Mouse (Mus musculus) hindlimb bud, embryonic 11.5 days (tissue): ENCODE data around the gene Prrc2b.

ENCODE experiments used
- DNase-seq: peaks from one replicate; pipeline ENCODE4 v3.0.0-alpha.2; 2012; ENCODE audit warnings: low read depth, low spot score; ENCODE audit errors: extremely low spot score

Gene Prrc2b

DNA sequence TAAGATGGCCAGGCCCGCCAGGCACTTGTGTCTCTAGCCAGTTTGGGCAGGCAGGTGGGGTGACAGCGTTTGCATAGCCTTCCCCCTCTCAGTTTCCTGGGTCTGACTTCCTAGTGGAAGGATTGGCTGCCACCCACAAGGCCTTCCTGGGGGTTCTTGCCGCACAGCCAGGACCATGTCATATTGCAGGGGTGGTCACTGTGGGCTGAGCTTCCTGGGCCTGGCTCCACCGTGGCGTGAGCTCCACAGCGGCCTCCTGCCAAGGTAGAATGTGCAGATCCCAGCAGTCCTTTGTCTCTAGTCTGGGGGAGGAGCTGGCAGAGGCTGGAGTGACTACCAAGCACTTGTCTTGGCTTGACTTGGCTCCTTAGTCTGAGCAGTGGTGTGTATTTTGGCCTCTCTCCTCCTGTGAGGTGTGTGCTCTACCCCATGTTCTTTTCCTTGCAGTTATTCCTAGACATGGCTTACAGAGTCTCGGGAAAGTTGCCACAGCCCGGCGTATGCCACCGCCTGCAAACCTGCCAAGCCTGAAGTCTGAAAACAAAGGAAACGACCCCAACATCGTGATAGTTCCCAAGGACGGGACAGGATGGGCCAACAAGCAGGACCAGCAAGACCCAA lies 31.9 kb downstream of the Prrc2b start:
- DNase-seq = no peak

DNA sequence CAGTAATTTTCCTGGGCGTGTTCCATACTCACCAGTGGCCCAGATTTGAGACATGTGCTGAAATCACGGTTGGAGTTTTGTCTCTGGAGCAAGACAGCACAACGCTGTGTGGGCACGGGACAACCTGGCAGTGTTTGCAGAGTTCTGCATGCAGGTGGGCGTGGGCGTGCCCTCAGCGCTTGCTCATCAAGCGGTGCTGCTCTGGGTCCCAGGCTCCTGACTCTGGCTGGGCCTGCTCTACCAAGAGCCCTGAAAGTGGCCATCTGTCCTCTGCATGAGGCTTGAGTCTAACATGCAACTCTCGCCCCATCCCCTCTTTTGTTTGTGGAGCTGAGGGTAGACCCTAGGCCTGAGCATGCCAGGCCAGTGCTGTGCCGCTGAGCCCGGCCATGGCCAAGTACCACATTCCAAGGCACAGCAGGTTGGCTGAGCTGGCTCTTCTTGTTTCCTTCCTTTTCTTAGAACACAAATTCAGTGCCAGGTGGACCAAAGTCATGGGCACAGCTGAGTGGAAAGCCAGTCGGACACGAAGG lies 36.2 kb downstream of the Prrc2b start:
- DNase-seq = no peak

DNA sequence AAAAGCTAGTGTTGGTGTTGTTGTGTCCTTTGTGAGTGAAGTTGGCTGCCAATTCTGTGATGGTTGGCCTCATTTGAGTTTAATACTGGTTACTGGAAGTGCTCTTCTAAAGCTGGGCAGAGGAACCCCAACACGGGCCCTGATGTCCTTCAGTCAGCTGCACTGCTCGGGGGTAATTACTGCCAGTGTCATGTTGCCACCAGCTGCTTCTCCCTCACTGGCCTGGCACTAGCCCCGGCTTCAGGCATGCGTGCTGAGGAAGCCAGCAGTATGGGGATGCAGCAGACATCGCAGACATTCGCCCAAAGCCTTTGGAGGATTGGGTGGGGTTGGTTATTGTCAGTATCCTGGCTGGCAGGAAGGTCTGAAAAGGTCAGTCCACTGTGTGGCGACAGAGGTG lies 36.8 kb downstream of the Prrc2b start:
- DNase-seq = no peak

DNA sequence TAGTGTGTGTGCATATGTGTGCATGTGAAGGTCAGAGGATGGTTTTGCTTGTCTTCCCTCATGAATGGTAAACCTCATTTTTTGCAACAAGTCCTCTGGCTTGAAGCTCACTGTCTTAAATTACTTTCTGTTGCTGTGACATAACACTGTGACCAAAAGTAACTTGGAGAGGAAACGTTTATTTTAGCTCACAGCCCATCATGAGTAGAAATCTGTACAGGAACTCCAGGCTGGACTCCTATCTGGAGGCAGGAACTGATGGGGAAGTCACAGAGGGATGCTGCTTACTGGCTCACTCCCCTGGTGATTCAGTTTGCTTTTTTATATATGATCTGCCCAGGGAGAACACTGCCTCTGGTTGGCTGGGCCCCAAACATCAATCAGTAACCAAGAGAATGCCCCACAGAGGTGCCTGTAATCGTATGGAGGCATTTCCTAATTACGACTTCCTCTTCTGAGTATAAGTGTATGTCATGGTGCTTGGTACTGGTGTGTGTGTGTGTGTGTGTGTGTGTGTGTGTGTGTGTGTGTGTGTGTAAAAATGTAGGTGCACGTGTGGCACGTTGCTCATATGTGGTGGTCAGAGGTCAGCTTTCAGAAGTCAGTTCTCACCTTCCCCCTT lies 38.3 kb downstream of the Prrc2b start:
- DNase-seq = no peak

DNA sequence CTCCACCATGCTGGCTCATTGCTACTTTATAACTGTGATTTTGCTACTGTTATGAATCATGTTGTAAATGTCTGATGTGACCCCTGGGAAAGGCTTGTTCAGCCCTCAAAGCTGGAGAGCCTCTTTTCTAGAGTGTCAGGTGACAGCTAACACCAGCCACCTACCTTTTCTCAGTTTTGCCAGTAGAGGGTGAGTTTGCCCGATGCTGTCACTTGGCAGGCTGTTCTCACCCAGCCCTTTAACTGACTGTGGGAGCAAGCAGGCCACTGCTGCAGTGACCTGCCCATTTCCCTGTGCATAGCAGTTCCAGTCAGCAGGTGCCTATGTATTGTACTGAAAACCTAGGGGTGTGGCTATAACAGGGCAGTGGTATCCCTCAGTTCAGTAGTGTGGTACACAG lies 39.7 kb downstream of the Prrc2b start:
- DNase-seq = no peak

DNA sequence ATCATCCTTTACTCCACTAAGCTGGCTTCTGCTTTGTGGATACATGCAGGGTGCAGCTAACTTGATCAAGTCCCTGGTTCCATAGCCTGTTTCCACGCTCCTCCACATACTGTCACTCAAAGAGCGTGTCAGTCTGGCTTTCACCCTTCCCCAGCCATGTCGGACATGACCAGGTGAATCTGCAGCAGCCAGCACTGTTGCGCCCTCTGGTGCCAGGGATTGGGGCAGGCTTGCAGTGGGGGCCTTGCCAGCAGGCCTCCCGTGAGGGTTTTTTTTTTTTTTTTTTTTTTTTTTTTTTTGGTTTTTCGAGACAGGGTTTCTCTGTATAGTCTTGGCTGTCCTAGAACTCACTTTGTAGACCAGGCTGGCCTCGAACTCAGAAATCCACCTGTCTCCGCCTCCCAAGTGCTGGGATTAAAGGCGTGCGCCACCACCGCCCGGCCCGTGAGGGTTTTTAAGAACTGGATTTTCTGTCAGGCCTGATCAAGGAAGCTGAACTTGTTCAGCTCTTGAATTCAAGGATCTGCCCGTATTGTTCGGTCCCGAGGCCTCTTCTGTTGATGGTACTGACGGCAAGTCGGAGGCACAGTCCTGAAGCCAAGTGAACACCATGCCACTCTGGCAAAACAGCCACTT lies 41.1 kb downstream of the Prrc2b start:
- no peak for DNase-seq

DNA sequence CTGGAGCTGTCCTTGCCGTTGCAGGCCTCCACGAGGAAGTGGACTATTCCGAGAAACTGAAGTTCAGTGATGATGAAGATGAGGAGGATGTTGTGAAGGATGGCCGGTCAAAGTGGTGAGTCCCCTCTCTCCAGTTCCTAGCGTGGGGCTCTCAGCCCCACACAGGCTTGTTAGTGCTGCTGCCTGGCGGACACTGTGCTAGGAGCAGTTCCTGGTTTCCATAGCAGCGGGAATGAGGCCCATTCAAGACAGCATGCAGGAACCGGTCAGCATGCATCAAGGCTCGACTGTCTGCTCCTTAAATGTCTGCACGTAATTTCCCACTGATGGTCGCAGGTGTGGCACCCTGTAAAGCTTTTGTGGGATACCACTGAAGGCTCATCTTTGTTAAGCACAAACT lies 48.1 kb downstream of the Prrc2b start:
- no peak for DNase-seq

DNA sequence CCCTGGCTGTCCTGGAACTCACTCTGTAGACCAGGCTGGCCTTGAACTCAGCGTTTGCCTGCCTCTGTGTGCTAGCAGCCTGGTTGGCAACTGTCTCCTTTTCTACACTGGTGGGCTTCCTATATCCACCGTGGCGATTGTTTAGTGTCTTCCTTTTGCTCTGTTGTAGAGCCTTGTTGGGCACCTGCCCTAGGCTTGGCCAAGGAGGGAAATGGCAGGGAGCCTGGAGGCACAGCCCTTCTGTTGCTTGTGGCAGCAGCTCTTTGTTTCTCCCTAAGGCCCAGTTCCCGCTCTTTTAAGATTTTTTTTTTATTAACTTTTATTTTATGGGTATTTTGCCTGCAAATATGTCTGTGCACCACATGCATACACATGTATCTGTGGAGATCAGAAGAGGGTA lies 49.2 kb downstream of the Prrc2b start:
- no peak for DNase-seq

DNA sequence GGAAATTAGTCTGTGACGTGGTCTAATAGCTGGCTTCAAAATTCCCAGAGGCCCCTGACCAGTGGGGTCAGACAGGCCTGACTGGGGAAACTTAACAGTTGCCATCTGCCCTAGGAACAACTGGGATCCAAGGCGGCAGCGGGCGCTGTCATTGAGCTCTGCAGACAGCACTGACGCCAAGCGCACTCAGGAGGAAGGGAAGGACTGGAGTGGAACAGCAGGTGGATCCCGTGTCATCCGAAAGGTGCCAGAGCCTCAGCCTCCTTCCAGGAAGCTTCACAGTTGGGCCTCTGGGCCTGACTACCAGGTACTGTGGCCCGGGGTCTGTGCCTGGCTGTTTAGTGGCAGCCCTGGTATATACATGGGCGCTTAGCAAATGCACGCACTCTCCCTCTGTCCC lies 49.8 kb downstream of the Prrc2b start:
- no peak for DNase-seq

DNA sequence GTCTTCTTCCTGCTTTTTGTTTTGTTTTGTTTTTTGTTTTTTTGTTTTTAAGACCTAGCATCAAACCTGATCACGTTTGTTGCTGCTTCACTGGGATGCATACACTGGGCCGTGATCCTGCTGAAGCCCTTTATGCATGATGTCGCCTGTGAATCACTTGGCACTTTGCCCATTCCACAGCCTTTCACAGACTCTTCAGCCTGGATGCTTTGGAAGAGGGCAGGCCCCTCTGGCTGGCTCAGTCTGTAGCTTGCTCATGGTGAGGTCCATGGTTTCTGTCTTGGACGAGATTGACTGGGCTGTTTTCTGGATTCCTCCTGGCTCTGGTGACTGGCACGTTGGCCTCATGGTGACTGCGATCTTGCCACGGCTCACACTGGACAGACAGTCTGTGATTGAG lies 50.6 kb downstream of the Prrc2b start:
- DNase-seq = no peak

DNA sequence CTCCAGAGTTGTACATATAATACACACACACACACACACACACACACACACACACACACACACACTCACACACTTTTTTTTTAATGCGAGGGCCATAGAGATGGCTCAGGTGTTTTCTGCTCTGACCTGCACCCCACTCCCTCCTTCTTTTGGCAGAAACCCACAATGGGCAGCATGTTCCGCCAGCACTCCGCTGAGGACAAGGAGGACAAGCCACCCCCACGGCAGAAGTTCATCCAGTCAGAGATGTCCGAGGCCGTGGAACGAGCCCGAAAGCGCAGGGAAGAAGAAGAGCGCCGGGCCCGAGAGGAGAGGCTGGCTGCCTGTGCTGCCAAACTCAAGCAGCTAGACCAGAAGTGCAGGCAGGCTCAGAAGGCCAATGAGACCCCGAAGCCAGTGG lies 53.0 kb downstream of the Prrc2b start:
- no peak for DNase-seq

DNA sequence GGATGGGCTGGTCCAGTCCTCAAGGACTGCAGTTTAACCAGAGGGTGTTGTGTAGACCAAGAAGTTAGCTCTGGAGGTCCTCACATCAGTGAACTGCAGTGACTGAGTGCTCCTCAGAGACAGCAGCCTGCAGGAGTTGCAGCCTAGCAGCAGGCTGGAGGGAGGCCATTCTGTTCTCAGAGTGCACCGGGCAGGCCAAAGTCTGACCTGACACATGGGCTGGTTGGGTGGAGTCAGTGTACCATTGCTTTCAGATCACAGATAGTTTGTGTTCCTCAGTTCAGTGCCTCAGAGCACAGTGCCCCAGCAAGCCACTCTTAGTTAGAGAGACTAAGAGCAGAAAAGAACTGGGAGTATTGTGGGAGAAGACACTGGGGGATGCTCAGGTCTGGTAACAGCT lies 56.8 kb downstream of the Prrc2b start:
- DNase-seq = no peak

DNA sequence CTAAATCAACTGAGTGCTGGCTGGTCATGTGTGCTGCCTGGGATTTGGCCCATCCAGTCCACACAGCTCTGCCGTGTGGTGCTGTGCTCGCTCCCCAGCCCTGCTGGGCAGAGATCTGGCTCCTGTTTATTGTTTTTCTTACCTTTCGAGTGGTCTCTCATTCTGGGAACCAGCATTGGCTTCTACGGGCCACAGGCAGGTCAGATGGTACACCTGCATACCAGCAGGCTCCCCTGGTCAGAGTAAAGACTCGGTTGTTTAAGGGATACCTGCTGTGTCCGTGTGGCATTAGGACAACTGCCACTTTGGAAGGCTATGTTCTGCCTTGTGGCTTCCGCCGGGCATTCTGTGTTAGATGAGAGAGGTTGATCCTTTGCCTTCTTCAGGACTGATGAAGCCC lies 60.8 kb downstream of the Prrc2b start:
- DNase-seq = no peak

DNA sequence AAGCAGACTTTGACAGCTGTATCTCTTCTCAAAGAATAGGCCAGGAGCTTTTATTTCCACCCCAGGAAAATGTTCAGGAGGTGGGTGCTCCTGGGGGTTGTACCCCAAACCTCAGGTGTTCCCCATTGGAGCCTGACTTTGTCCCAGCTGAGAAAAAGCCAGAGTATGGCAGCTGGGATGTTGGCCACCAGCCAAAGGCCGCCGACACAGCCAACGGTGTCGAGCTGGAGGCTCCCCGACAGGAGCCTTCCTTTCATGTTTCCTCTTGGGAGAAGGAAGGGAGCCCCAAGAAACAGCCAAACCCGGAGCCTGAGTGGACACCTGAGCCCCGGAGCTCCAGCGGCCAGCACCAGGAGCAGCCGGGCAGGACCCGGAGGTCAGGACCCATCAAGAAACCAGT lies 62.1 kb downstream of the Prrc2b start:
- no peak for DNase-seq

DNA sequence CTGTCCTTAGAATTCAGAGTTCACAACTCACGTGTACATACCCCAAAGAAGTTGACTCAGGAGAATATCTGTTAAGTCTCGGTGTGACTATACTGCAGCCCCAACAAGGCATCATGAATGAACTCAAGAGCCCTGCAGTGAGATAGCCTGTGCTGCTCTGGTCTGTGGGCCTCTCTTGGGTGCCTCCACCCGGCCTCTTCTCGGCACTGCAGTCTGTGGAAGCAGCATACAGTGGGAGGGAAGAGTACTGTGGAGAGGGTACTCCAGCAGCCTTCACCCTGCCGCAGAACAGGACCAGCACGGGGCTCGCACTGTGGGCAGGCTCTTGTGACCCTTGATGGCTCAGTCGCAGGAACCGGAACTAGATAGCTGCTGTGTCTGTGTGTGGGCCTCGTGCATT lies 64.7 kb downstream of the Prrc2b start:
- DNase-seq = no peak

DNA sequence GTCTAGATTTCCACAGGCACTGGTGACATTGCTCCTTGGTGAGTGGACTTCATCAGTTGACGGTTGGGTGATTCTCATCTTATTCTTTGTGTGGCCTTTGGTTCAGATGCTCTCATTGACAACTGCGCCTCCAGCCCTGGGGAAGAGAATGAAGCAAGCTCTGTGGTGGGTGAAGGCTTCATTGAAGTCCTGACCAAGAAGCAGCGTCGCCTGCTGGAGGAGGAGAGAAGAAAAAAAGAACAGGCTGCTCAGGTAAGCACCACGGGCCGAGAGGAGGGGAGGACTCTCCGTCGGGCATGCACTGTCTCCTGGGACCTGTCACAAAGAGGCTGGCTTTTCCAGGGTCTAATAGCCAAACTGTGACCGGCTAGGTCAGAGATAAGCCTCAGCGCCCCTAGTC lies 65.6 kb downstream of the Prrc2b start:
- no peak for DNase-seq

DNA sequence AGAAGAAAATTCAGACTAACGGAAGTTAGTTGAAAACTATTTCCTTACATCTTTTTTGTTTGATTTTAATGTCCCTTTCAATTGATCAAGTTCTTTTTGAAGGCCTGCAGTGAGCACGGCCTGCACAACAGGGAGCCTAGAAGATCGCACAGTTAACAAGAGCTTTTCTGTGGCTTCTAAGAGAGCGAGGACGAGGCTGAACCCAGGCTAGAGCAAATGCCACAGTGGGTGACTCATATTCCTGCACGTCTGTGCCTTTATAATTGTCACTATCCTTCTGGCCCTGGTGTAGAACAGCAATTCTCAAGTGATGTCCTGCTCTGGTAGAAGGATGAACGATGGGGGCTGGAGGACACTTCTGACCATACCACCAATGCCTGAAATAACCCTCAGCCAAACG lies 66.8 kb downstream of the Prrc2b start:
- no peak for DNase-seq

DNA sequence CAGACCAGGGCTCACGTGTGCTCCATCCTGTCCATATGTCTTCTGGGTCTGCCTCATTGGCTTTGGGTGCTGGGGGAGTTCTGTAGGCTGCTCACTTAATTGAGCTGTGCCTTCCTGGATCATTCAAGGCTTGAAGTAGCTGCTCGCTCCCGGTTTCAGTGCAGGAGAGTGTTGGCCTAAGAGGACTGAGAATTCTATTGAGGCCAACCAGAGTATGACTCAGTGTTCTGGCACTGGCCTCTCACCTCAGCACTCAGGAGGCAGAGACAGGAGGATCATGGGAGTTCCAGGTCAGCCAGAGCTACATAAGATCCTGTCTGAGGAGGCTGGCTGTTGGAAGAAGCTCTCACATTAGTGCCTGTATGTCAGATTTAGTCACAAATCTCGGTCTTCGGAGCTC lies 67.2 kb downstream of the Prrc2b start:
- DNase-seq = no peak

DNA sequence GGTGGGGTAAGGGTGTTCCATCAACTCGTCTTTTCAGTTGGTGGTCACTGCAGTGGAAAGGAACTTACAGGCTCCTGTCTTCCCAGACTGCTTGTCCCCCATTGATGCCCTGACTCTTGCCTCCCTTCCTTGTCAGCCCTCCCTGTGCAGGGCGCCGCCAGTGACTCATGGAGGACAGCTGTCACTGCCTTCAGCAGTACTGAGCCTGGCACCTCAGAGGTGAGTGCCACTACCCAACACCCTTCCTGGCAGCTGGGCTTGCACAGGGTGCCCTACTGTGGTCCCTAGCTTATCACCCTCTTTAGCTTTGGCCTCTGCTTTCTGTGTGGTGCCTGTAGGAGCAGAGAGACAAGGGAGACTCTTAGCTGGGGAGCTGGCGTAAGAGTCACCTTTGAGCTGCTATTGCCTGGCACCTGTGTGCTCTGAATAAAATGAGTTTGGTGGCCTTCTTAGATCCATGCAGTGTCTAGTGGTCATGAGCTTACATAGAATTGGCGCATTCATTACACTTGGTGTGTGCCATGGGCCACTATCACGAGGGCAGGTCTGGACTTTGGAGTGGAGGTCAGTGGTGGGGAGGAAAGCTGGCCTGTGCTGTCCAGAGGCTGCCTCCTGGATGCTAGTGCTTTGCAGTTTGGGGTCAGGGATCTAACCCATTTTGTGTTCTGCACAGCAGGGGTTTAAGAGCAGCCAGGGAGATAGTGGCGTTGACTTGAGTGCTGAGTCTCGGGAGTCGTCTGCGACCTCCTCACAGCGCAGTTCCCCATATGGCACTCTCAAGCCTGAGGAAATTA lies 67.9 kb downstream of the Prrc2b start:
- DNase-seq = no peak

DNA sequence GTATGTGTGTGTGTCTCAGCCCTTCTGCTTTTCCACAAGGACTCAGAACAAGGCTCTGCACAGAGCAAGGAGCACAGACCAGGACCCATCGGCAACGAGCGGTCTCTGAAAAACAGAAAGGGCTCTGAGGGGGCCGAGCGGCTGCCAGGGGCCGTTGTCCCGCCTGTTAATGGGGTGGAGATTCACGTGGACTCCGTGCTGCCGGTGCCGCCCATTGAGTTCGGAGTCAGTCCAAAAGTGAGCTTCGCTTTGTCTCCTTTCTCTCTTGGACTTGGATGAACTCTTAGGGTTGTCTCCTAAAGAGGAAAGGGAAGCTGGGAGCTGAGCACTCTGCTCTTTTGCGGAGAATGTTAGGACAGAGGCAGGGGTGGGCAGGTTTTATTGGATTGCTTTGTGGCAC lies 68.6 kb downstream of the Prrc2b start:
- DNase-seq = no peak

DNA sequence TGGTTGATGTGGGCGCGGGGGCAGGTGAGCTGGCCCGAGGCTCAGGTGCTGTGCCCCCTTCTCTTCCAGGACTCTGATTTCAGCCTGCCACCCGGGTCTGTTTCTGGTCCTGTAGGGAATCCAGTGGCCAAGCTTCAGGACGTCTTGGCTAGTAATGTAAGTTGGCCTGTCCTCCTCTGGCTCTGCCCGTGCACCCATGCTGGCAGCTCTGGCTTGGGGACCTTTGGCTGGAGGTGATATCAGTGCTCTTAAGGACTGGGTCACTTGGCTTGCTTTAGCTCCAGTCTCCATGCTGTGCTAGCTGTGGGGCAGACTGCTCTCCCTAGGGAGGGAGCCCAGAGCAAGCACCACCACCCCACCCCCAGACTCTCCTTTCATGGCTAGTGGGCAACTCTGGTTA lies 69.1 kb downstream of the Prrc2b start:
- DNase-seq = no peak

DNA sequence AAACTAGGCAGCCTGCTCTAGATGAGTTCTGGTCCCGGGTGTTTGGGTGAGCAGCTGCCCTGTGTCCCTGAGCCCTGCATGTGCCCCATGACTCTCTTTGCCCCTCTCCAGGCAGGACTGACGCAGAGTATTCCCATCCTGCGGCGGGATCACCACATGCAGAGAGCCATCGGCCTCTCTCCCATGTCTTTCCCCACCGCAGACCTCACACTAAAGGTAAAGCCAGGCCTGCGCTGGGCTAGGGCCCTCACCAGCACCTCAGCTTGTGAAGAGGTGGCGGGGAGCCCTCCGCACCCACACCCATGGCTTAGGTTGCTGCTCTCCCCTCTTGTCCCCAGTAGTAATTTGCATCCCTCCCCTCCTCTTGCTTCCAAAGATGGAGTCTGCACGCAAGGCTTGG lies 70.1 kb downstream of the Prrc2b start:
- DNase-seq = no peak
